Mouse (Mus musculus) left cerebral cortex, adult 8-10 months (tissue): ENCODE results near the gene Mob2. TPM values are rescaled to one million over a fixed set of nuclear protein-coding genes. Genes with fewer than 3 reads are reported as not detected.

Experiments used
- DNase-seq, 2 experiments: peaks; one replicate each; pipeline ENCODE4 v3.0.0; 2022; ENCODE audit warnings: low spot score in 2 of 2
- total RNA-seq, 4 experiments: library from RNA; stranded (reverse); gene quantifications; 2 replicates each; pipeline ENCODE4 v1.2.4; 2022

Mob2 gene
- total RNA-seq, 4 experiments from 2014 or later, result 32.6 to 34.9 (median 33.7) TPM

DNA sequence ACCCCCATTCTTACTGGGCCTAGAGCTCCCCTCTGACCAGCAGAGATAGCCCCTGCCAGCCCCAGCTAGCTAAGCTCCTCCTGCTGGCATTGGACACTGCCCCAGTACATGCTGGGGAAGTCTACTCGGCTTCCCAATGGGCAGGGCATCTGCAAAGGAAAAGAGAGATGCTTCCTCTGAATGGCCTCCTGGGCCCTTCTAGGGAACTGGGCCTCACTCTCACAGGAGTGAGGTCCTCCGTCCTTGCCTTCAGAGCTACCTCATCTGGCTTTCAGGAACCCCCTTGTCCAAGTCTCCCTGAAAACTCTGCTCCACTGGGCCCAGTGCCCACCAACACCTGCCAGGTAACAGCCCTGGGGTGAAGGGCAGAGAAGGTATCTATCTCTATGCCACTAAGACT, 20.0 kb upstream of the Mob2 start:
- DNase-seq, result no peak

DNA sequence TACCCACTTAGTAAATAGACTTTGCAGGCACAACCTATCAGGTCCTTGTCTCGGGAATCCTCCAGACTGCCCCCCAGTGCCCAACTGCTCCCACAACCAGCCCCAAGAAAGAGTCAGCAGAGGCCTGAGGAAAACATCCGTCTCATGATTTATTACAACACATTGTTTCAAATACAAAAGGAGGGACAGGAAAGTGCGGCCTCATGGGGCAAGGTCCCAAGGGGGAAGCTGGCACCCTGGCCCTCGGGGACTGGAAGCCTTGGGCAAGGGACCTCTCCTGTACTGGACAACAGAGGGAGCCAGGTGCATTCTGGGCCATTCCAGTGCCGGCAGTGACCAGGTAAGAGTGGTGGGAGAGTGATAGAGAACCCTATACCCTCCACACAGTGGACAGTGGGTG, 18.5 kb upstream of the Mob2 start:
- DNase-seq, result no peak

DNA sequence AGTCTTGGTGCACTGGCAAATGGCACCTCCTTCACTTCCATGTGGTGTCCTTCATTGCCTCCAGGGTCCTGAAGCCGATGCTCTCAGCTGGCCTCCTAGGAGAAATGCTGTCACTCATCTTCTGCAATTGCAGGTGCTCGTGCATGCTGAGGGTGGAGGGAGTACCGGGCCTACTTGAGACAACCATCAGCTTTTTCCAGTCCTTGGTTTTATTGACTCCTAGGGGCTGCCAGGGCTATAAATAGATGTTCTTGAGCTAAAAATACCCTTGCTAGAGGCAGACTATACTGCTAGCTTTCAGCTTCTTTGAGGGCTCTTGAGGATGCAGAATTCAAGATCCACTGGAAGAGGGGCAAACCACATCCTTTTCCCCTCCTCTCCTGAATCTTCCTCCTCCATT, 16.3 kb upstream of the Mob2 start:
- no peak for DNase-seq

DNA sequence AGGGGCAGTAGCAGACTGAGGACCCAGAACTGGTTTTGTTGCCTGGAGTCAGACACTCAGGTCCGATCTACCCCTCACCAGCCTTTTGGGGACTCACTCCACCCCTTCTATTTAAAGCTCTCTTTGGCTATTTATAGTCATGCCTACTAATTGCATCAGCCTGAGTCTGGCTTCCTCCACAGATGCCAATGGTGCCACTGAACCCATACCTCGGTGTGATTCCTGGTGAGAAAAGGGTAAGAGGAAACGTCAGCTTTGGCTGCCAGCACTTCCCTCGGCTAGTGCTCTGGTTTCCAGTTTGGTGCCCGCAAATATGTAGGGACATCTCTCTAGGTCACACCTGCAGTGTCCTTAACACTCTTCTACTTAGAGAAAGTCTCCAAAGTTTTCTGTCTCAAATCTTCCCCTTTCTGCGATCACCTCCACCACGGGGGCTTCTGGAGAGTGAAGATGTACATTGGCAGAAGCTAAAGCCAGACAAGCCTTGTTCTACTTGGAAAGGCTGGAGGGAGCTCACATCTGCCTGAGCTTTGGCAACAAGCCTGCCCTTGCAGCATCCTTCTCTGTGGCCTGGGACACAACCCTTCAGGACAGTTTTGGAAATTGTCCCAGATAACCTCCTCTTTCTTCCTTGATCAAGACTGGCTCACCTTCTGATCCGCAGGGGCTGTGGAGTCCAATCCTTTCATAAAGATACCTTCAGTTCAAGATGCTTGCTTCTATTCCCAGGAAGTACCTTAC, 13.5 kb upstream of the Mob2 start:
- no peak for DNase-seq

DNA sequence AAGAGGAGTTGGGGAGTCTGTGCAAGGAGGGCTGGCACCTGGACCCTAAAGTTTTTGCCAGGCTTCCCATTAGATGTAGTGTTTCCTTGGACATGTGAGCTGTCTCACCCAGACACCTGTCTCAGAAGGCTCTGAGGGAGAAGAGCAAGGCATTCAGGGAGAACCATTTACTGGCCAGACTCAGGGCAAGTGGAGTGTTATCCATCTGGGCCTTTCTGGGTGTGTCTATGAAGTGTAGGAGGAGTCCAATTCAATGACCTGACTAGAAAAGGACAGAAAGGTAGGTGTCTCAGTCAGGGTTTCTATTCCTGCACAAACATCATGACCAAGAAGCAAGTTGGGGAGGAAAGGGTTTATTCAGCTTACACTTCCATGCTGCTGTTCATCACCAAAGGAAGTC, 10.9 kb upstream of the Mob2 start:
- DNase-seq, result no peak

DNA sequence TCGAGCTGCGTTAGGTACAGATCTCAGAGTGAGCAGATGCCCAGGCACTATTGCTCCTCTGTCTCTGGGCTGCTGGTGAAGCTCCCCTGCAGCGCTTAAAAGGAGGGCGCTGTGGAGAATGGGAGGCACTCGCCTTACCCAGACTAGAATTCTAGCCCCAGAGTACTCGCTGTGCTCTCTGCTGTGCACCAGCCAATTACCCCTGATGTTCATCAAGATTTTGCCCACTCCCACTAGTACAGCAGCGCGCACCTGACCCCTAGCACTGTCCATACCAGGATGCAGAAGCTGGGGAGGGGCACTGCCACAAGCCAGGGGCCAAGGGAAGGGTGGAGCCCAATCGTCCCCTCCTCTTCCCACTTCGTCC, 10.3 kb upstream of the Mob2 start:
- no peak for DNase-seq

DNA sequence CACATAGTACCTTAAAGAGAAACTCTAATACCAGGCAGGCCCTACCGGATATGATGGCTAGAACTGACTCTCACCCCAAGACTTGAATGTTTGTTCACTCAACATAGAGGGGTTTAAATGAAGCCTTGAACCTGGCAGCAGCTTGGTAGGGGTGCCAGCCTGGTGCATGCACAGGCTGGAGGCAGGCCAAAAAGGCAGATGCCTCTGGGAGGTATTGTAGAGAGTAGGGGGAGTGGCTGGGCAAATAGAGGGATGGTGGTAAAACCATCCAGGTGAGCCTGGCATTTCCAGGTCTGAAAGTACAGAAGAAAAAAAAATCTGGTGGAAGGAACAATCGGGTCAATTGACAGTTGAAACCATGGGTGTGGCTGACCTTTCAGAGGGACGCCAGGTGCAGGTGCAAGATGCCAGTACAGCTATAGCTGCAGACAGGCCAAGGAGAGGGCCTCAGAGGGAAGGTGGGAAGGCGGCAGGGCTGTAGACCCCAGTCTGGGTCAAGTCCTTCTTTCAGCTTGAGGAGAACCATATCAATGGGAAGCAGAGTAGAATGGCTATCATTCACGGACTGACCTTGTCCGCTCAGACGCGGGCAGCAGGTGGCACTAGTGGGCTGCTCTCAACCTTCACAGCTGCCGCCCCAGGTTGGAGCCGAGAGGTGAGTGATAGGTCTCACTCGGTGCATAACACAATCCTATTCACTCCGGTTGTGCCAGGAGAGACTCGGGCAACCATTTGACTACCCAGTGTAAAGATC, 9.8 kb upstream of the Mob2 start:
- DNase-seq, result peak in 1 of 2 experiments; percentile 72

DNA sequence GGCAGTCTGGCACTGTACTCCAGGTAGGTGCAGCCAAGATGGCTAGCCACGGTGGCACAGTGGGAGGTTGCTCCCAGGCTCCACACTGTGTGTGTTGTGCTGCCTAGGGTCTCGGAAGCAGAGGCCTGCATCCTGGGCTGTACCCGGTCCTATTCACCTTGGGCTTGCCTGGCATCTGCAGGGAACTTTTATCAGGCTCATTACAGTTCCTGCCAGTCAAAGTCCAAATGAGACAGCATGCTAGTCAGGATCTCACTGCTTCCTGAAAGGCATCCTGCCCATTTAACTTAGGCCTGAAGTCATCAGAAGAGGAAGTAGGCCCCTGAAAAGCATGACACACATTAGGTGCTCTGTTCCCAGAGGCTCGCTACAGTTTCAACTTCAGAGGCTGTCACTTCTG, 7.6 kb upstream of the Mob2 start:
- DNase-seq, result no peak

DNA sequence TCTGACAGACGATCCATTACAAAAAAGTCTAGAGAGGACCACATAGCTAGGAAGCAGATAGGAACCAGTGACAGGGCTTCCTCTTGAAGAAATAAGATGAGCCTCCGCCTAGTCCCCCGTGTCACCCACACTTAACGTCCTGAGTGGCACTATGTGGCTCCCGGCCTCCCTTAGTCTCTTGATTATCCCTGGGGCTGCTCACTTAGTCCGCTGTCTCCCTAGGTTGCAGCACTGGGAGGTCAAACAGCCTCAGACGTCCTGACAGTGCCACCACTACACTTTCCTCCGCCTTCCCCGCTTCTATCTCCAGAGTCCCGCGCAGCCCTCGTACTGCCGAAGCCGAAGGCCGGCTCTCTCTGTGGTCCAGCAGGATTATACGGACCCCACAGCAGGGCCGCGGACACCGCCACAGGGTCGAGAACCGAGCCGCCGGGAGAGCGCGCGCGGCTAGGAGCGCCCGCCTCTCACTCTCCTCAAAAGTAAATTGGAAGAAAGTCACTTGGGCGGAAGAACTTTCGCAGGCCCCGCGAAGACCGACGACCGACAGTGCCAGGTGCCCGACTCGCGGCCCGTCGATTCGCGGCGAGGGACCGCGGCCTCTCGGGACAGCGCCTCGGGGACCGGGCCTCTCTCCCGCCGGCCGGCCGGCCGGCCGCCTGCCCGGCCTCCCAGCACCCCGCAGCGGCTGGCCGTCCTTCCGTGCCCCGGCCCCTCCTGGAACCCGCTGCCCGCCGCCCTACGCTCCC, 507 bp downstream of the Mob2 start:
- DNase-seq, result no peak

DNA sequence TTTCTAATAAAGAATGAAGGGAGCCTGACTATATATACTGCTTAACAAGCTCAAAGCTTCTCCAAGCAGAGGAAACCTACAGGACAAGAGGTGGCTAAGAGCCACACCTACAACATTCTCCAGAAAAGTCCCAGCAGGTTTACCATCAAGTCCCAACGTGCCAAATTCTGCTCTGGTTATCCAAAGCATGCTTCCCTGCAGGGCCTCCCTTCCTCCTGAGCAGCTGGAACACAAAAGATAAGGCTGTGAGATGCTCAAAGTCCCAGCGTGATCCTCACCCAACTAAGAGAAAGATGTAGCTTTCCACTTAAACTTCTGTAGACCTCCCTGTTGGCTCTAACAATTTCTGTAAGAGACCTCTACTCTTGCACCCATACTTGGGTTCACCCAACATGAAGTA, 1.8 kb downstream of the Mob2 start:
- no peak for DNase-seq

DNA sequence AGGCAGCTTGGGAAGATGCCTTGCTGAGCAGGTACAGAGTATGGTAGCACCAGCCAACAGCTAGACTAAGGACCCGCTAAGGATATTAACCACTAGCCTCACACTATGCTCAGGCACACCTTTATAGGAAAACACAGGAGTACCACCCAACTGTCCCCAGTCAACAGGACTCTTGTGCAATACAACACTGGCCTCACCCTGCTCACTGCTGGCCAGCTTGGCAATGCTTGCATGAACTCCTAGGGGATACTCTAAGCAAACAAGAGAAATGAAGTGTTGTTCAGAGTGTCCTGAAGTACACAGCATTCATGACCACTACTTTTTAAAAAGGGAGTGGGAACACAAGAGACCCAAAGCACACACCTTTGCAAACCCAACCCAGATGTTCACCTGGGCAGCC, 3.7 kb downstream of the Mob2 start:
- DNase-seq, result no peak

DNA sequence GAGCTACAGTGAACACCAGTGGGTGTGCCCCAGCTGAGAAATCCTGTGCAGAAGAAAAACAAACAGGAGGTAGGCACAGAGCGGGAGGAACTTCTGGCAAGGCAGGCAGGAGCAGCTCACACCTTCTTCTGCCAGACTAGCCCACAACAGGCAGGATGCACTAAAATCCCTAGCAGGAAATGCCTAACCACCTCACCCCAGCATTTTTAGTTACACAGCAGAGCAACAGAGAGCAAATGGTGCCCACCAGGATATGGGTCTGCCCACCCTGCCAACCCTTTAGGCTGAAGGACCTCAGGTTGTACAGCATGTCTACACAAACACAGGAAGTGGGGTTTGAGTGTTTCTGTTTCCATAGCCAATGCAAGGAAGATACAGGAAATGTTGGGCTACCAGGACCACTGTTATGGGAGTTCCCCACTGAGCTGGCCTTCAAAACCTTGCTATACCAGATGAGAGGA, 4.2 kb downstream of the Mob2 start:
- no peak for DNase-seq

DNA sequence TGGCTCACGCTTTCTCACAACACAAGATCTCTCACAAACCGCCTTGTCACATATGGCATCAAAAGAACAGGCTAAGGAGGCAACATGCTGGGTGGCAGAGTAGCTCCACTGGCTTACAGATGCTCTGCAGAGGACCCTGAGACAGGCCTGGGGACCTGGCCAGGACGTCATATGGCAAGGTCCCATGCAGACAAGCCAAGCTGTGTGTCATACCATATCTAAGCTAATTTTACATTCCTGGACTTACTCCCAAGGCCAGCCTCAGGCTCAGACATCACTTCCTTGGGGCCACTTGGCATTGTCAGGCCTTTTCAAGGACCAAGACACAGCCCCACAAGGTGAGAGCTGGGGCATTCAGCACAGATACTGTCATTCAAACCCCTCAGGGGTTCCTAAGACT, 5.4 kb downstream of the Mob2 start:
- DNase-seq, result no peak

DNA sequence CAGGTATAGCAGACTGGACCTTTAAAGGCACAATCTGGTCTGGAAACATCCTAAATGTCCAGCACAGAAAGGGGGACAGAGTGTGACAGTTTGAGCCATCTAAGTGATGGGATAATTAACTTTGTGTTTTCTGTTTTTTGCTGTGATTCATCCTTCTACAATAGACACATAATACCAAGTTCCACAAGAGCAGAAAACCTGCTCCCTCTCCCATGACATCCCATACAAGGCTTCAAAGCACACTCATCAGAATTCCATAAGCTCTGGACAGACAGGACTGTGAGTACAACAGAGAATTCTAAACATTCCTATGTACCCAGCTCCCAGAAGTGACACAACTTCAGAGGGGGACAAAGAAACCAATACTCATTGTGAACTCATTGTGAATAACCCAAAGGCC, 10.3 kb downstream of the Mob2 start:
- DNase-seq, result no peak

DNA sequence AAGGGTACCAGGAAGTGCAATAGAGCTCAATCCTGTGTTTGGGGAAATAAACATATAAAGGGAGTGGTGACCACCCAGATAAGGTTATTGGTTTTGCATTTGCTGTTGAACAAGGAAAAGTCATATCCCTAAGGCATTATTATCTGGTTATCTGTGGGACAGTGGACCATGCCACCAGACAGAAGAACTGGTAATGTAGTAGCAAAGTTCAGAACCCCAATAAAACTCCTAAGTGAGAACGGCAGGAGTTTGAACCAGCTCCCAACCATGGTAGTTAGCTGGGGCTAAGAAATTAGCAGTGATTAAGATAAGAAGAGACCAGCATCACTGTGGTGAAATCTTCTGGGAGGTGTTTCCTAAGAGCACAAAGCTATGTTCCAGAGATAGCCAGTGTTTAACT, 14.9 kb downstream of the Mob2 start:
- DNase-seq, result no peak

DNA sequence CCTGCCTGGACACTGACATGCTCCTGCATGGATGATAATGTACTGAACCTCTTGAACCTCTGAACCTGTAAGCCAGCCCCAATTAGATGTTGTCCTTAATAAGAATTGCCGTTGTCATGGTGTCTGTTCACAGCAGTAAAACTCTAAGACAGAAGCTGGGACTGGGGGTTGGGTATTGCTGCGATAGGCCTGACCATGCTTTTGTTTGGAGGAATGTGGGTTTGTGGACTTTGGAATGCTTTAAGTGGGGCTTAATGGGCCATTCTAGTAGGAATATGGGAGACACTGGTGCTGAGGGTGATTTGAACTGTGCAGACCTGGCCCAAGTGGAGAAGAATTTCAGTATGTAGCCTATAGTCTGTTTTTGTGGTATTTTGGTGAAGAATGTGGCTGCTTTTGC, 15.5 kb downstream of the Mob2 start:
- no peak for DNase-seq

DNA sequence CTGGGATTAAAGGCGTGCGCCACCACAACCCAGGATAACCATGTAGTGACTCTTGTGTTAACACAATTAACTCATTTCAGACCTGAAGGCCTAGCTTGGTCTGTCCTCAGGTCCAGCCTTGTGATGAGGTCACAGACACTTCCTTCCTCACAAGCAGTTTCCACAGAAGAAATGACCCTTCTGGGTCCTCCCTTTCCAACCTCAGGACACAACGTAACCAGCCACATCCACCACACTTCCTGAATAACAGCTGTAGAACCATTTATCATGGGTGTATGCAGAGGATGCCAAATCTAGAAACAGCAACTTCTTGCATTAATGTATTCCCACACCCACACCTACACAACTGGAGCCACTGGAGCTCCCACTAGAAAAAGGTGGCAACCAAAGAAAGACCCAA, 20.1 kb downstream of the Mob2 start:
- DNase-seq, result no peak

DNA sequence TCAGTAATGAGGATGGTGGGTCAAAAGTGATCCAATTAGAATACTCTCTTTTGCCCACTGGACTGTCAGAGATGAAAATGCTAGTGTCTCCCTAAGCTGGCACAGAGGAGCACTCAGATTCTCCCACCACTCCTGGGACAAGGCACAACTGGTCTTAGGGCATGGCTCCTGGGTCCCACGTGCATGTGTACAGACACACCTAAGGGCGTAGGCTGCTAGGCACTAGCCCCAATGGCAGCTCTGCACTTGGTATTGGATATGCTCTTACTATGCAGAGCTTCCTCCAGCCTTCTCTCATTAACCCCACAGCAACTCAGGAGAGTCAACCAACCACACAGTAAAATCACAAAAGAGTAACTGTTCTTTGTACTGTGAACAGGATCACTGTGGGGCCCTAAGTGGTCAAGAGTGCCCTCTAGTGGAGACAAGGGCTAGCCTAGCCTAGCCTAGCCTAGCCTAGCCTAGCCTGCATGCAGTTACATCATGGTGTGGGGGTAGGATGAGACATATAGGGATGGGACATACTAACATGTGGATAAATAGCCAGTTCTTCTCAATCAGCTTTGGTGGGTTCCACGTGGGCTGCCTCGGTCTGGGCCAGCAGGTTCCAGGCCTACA, 23.2 kb downstream of the Mob2 start:
- no peak for DNase-seq

DNA sequence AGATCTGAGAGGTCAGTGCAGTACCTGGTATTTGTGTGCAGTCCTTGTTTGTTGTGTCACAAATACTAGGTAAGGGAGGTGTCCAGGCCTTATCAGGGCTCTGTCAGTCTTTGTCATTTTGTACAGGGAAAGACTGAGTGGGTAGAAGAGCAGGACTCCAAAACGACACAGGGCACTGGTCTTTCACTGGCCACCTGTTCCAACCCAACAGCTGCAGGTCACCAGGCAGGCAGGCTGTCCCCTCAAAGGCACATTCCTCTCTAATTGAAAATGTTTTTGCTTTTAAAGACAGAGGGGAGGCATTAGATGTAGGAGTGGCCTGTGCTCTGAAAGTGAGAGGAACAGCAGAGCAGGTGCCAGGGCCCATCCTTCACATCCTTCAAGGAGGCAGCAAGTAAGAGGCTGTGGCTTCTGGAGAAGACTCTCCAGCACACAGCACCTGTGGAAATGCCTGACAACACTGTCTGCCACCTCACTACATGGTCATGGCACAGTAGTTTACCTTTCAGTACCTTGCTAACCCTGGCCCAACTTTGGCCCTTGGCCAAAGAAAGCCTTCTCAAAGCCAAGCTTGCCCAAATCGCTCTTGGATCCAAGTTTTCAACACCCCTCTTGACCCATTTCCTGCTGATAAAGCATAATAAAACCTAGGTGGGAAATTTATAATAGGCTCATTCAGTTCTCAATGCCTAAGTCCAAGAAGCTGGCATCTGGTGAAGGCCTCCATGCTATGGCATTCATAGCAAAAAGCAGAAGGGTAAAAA, 25.6 kb downstream of the Mob2 start:
- no peak for DNase-seq

DNA sequence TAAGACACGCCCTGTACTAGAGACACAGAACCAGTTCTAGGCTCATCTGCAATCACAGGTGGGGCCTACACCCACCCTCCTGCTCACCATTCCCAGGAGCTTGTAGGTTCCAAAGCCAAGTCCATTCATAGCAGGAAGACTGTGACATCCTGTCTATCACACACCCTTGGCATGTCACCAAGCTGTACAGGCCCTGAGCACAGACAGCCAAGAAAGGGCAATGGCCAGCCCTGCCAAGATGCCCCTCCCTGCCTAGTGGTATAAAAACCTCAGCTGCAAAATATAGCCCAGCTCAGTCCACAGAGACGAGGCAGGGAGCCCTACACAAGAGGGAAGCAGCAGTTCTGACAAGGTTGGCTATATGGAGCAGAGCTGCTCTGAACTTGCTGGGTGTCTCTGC, 26.7 kb downstream of the Mob2 start:
- no peak for DNase-seq

DNA sequence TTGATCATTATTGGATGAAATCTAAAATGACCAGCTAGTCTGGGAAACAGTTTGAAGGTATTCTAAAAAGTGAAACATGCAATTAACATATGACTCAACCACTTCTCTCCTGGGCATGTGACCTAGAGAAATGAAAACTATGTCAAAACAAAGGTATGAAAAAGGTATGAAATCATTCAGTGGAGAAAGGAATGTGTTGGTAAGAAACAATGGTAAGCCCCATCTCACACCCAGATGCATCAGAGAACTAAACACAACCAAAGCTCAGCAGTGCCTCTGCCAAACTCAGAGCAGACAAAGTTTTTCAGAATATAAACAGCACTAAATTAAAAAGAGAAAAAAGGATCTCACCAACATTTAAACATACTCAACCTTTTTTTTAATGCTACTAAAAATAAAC, 30.8 kb downstream of the Mob2 start:
- DNase-seq, result no peak
